Mouse (Mus musculus) 3T3-L1 (cell line): Measurements from ENCODE around the gene Phox2a.

Source experiments
- DNase-seq: peaks from one replicate; pipeline ENCODE4 v3.0.0-alpha.2; 2015; ENCODE audit warnings: low read depth, low spot score

The Phox2a gene

DNA sequence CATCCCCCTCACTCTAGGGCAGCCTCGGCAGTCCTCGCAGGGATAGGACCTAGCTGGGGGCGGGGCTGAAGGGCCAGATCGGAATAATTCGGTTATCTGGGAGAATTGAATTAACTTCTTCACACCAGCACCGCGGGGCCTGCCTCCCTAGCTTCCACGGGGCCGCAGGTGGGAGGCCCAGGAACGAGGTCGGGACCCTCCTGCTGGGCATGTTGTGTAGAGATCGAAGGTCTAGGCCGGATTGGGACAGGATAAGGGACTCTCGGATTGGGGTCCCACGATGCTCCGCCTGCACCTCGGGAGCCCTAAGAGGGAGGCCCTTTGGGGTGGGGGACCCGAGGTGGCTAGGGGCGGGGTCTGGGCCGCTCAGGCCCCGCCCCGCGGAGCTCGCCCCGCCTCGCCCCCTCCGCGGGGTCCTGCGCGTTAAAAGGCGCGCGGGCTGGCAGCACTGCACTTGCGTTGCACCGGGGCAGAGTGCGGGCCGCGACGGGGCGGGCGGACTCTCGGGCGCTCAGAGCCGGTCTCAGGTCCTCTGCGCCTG is at the start of gene Phox2a:
Phox2a (plus strand) TSS at position 453 of the 541 bp plus-strand sequence.
- DNase-seq: no peak

DNA sequence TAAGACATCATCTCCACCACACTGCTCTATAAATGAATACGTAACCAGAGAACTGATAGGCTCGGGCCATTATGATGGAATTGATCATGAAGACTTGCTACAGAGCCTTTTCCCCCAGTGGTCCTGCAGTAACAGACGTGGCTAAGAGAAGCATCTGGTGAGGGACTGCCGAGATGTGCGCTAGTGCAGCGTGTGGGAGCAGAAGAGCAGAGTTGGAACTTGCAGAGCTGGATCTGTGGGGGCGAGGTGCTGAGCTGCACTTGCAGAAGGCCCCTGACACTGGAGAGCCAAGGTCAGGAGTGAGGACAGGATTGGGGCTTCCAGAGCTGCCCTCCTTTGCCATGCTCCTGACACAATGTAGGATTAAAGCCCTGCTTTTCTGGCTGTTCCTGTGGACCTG is 48.1 kb upstream of the Phox2a start:
- no peak for DNase-seq

- DNase-seq: no peak
Observed at GRCm38 (mm10) chr7:101771604-101772003, 46.5 kb upstream of the Phox2a start.

- no peak for DNase-seq
Observed at GRCm38 (mm10) chr7:101772687-101773086, 45.4 kb upstream of the Phox2a start.

DNA sequence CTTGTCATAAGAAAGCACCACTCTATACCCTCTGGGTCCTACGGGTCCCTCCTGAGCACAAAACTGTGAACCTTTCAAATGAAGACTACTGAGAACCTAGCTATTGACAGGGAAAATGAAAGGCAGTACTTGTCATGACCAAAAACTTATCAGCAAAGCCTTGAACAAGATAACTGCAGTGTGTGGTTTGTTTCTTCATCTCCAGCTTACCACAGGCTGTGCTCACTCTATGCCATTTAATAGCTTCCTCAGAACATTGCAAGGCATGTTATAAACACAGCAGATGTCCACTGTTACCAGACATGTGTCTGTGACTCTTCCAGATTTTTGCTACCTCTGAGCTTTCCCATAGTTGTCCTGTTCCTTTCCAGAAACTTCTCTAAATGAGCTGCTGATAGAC is 41.1 kb upstream of the Phox2a start:
- no peak for DNase-seq

DNA sequence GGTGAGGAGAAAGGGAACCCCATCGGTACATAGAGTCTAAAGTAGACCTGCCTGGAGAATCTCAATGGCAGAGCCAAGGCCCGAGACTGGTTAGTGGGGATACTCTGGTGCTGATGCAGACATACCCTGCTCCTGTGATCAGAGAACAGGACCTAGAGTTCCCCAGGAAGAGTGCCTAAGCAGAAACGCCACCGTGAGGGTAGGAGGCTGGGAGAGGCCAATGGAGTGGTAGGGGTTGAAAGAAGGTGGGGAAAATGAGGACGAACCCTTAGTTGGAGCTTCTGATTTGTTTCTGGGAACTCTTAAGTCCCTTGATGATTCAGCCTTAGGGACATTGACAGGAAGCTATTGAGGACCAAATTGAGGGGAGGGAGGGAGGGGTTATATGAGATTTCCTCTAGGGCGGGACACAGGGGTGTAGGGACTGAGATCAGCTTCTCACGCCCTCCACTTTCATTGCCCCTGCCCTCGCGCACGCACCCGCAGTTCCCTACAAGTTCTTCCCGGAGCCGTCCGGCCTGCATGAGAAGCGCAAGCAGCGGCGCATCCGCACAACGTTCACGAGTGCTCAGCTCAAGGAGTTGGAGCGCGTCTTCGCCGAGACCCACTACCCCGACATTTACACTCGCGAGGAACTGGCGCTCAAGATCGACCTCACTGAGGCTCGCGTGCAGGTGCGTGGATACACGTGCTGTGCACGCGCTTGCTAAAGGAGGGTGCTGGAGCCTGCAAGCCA is 2.4 kb downstream of the Phox2a start:
- DNase-seq: no peak

GRCm38 (mm10) chr7:101821571-101822501 is 3.7 kb downstream of the Phox2a start:
- DNase-seq: no peak

DNA sequence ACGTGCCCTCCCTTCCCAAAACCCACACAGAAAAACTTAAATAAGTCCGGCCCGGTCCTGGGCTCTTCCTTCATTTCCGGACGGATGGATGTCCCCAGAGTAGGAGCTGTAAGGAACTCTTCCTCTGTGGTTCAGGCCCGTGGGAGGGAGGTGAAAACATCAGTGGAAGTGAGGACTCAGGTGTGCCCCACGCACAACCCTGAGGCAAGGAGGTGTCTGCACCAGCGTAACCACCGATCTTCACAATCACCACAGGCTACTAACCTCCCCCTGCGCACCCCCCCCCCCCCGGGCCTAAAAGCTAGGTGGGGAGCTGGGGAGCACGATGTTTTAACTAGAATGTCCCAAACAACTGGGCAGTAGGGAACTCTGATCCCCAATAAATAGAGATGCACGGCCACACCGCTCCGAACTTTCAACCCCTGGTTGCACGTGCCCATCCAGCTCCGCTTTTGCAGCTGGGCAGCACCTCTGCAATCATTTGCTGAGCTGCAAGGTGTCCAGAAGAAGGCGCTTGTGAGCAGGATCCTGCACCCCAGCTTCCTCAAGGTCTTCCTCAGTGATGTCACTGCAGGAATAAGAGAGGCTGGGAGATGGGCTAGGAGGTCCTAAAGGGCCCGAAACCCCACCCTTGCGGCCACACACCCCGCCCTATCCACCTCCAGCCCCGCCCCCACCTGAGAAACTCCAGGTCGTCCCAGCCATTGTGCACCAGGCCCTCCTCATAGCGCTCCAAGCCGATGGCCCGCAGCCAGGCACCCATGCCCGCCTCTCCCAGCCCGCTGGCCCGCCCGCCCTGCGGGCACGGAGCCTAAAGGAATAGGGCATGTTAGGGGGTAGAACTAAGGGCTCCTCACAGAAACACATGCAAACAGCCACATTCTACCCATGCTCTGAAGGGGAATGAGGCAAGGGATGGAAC is 5.0 kb downstream of the Phox2a start:
- DNase-seq: no peak

- DNase-seq: no peak
Observed at GRCm38 (mm10) chr7:101823758-101824630, 5.9 kb downstream of the Phox2a start.

DNA sequence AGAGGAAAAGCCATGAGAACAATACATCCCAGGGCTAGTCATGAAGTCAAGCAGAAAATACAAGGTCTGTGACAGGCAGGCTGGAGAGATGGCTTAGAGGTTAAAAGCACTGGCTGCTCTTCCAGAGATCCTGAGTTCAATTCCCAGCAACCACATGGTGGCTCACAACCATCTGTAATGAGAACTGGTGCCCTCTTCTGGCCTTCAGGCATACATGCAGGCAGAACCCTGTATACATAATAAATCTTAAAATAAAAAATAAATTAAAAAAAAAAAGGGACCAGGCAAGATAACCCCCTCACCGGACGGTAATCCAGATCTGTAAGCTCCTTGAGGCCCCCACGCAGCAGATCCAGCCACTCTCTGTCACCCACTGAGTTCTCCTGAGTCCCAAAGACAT is 12.3 kb downstream of the Phox2a start:
- DNase-seq: no peak

DNA sequence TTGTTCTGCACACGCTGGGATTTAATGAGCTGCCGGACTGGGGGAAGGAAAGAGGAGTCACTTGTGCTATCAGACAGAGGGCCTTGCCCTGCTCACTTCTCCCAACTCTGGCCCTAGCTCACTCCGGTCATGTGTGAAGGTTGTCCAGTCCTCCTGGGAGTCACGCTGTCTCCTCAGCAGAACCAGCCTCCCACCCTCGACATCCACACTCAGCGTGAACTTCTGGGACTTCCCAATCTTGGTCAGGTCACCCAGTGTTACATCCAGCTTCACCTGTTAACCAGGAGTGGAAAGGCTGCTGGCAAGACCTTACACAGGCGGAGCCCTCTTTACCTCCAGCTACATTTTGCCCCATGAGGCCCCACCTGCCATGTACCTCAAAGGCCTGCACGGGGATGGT is 13.3 kb downstream of the Phox2a start:
- DNase-seq: no peak

DNA sequence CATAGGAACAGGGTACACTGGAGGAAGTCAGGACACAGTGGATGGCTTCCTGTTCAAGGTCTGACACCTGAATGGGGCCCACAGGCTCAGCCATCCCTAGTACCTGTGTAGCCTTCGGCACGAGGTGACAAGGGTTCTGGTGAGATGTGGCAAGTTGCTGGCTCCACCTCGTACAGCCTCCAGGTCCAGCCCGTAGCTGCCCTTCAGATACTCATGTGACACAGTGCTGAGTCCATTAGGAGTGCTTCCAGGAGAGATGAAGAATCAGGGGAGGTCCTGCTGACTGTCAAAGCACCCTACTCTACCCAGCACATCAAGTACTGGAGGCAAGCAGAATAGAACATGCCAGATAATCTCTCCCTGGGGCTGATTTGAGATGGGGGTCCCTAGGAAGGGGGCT is 14.3 kb downstream of the Phox2a start:
- no peak for DNase-seq

DNA sequence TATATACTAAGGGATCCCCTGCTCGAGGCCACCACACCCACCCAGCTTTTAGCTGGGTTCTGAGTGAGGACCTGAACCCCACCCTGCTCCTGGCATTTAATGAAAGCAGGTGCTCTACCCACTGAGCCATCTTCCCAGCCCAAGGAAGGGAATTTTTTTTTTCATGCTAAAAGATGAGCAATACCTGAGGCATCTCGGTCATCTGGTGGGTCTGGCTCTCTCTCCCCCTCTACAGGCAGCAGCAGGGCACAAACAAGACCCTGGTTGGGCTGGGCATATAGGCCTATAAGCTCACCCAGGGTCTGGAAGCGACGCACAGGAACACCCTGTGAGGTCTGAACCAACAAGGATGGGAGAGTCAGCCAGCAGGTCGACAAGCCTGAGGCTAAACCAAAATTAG is 15.2 kb downstream of the Phox2a start:
- DNase-seq: peak; percentile 31

- DNase-seq: no peak
Observed at GRCm38 (mm10) chr7:101833916-101834584, 15.9 kb downstream of the Phox2a start.

DNA sequence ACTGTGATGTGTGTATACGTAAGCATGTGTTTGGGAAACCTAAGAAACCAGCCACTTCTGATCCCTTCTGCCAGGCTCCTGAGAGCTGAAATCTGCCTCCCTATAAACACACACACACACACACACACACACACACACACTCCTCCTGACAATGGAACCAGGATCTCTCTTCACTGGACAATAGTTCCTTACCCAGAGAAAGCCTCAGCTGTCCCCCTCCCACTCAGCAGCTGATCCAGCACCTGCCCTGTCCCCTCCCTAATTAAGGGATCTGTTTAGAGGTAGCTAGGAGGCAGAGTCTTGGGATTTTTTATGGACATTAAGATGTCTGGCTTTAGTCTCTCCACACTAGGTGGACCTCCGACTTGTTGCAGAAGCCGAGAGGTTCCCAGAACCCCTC is 16.8 kb downstream of the Phox2a start:
- no peak for DNase-seq

GRCm38 (mm10) chr7:101835457-101836109 is 17.5 kb downstream of the Phox2a start:
- peak; percentile 53 for DNase-seq

DNA sequence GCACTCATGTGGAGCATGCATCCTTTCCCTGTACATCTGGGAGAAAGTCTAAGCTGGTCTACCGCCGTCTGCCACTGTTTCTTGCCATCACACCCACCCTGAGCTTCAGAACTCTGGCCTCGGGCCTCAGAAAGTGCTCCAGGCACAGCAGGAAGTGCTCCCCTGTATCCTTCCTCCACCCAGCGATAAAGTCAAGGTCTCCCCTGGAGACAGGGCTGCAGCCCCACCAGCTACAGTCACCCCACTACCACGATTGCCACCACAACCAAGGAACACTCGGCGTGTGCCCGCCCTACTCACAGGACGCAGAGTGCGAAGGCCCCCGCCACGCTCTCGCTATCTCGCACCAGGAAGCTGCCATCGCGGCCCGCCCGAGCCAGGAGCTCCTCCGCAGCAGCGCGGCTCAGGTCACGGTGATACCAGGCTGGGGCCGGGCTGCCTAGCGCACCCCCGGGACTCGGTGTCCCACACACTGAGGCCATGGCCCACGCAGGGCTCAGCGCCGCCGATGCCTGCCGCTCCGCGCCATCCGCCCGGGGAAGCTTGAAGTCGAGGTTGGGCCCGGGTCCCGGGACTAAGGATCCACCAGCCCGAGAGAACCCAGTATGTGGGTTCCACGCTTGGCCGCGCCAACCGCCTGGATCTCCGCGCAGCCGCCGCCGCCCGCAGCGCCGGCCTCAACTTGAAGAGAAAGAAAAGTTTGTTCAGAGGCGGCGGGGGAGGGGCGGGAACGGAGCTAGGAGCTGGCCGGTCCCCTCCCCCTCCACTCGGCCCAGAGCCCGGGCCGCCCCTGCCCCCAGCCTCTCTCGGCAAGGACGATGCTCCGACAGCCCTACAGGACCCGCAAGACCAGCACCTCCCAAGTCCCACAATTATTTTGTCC is 18.4 kb downstream of the Phox2a start:
- DNase-seq: peak; percentile 38

DNA sequence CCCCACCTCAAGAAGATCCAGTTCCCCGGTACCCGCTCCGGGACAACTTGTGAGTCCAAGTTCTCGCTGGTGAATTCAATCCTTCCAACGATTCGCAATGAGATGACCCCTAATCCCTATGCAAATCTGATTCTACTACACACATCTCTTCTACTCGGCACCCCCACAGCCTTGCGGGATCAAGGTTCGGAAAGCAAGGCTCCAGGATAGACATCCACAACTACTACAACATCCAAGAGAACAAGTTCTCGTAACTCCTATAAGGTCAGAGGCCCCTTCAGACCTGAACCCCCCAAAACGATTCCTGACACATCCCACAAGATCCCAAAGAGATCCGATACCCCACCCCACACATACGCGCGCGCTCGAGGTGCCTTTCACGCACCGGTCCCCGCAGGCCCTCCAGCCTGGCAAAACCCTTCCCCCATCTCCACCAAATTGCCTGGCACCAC is 19.1 kb downstream of the Phox2a start:
- DNase-seq: peak; percentile 53
